Mouse (Mus musculus) embryo, embryonic 10 days (tissue): Measurements from ENCODE around the gene Nfib.

ENCODE experiments used
- DNase-seq: peaks from one replicate; pipeline ENCODE4 v3.0.0-alpha.2; 2015; ENCODE audit warnings: low spot score

Gene Nfib

DNA sequence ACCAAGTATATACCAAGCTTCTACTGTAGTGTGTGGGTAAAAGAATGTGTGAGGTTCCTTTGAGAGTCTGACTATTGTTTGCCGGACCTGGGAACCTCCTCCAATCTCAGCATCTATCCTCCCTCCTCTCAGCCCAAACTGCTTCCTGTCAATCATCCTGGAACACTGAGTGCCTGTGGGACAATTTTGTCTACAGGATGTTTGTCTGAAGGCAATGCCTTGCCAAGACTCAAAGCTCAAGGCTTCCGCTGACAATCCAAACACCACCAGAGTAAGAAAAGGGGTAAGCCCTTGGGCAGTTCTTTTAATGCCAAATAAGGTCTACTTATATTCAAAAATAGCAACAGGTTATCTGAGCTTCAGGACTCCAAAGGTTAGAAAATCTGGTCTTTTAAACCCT lies 459.3 kb downstream of the Nfib start:
- no peak for DNase-seq
